Mouse (Mus musculus): ENCODE measurements around the gene Ppp1r14c.

- no peak for TF ChIP-seq CTCF (IDR thresholded peaks at IDR 0.05; ENCODE audit: low read depth, low read length)
- no peak for TF ChIP-seq POLR2A (IDR thresholded peaks at IDR 0.05; ENCODE audit: extremely low read depth, insufficient read depth, low read length)
Observed at GRCm38 (mm10) chr10:3406280-3406679, 40.4 kb downstream of the Ppp1r14c start.

All from liver, adult 2 months (tissue).